Mouse (Mus musculus) midbrain, embryonic 15.5 days (tissue): ENCODE results near the gene Myrip. TPM values are rescaled to one million over a fixed set of nuclear protein-coding genes. Genes with fewer than 3 reads are reported as not detected.
A peak's percentile ranks its signal among the peaks of the same experiment; 100 is the strongest.
"Not testable (repeated sequence)": the region's sequence is repeated elsewhere in the genome, so short reads cannot be mapped to it uniquely, and the experiment has no call there.

ENCODE experiments used
- ATAC-seq: fragments of 200-750 bp; cut with Nextera tagmentation; replicated peaks from 2 replicates; pipeline ENCODE4 v1.8.0; 2017; ENCODE audit warnings: moderate TSS enrichment
- H3K27ac ChIP-seq: fragments of 300-500 bp; sonication (generic); 2 replicates; pipeline ENCODE4 v1.5.1; 2015; ENCODE audit warnings: mild to moderate bottlenecking, inconsistent platforms
- H3K27me3 ChIP-seq: fragments of 300-500 bp; sonication (generic); replicated peaks from 2 replicates; pipeline ENCODE4 v1.6.1; 2015; ENCODE audit warnings: inconsistent platforms
- H3K36me3 ChIP-seq: fragments of 300-500 bp; sonication (generic); replicated peaks from 2 replicates; pipeline ENCODE4 v1.6.1; 2015; ENCODE audit warnings: inconsistent platforms
- H3K4me1 ChIP-seq: fragments of 300-500 bp; sonication (generic); 2 replicates; pipeline ENCODE4 v1.6.1; 2015; ENCODE audit warnings: inconsistent platforms
- H3K4me2 ChIP-seq: fragments of 300-500 bp; sonication (generic); 2 replicates; pipeline ENCODE4 v1.6.1; 2015; ENCODE audit warnings: inconsistent platforms, mild to moderate bottlenecking, moderate library complexity
- H3K4me3 ChIP-seq: fragments of 300-500 bp; sonication (generic); 2 replicates; pipeline ENCODE4 v1.5.1; 2015; ENCODE audit warnings: mild to moderate bottlenecking, inconsistent platforms
- H3K9ac ChIP-seq: fragments of 300-500 bp; sonication (generic); 2 replicates; pipeline ENCODE4 v1.6.1; 2015; ENCODE audit warnings: mild to moderate bottlenecking, inconsistent platforms
- H3K9me3 ChIP-seq: fragments of 300-500 bp; sonication (generic); 2 replicates; pipeline ENCODE4 v1.6.1; 2016; ENCODE audit warnings: inconsistent platforms
- WGBS: fragments of 180-500 bp; shearing (Covaris S2); methylation state at CpG from one replicate; pipeline ENCODE4 v1.1.7; 2015; ENCODE audit warnings: mixed read lengths; 5-methylcytosine and 5-hydroxymethylcytosine counted together
- polyA plus RNA-seq: library from polyadenylated mRNA; unstranded; fragments of >200 nt; fragmentation: Nextera tagmentation; extraction: Ambion mirVana; gene quantifications from 2 replicates; pipeline ENCODE4 v1.2.1, GENCODE M21; 2015

Gene Myrip
- polyA plus RNA-seq: 5.2 and 6.5 TPM in 2 replicates

- not testable (repeated sequence) for H3K9ac ChIP-seq, H3K36me3 ChIP-seq, H3K4me3 ChIP-seq, H3K9me3 ChIP-seq, H3K27ac ChIP-seq, ATAC-seq, H3K4me2 ChIP-seq
- Histone ChIP-seq H3K27me3 (peaks cover 32% of the 10 kb centered on the region), H3K4me1 (peaks cover 22% of the 10 kb centered on the region)
- 94% methylated on average over 1 of the region's 1 CpGs for WGBS
Observed at GRCm38 (mm10) chr9:120301213-120301612, at the start of gene Myrip. Myrip (plus strand) TSS chr9:120301513.

- H3K4me1 ChIP-seq: peaks cover 8% of the 10 kb centered on the region
- no peak overlapping the region for H3K27ac ChIP-seq
- no peaks in the 10 kb centered on the region for H3K27me3 ChIP-seq
- no peak overlapping the region for H3K4me2 ChIP-seq
- H3K9ac ChIP-seq: no peak overlapping the region
- WGBS: 47% methylated on average over 8 of the region's 8 CpGs
- H3K9me3 ChIP-seq: no peaks in the 10 kb centered on the region
- no peak for ATAC-seq
- no peaks in the 10 kb centered on the region for H3K36me3 ChIP-seq
- H3K4me3 ChIP-seq: no peak overlapping the region
Observed at GRCm38 (mm10) chr9:120259805-120260204, 41.5 kb upstream of the Myrip start.

DNA sequence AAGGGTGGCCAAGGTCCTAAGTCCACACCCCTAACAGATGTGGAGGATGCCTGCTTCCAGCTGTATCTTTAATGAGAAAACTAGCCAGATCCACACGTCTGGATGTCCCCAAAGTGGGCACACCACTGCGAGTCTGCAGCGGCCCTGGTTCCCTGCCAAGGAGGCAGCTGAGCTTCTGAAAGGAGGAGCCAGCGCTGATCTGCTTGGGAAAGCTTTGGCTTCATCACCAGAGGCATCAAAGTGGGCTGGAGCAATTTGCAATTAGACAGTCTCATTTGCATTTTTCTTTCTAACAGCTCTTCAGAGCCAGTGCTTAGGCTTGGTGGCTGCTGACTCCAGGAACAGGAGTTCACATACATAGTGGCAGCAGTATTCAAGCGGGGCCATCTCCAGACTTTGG is 37.3 kb upstream of the Myrip start:
- Histone ChIP-seq H3K27me3 (no peaks in the 10 kb centered on the region), H3K9me3 (no peaks in the 10 kb centered on the region), H3K36me3 (no peaks in the 10 kb centered on the region), H3K4me3 (no peak overlapping the region), H3K4me1 (peaks cover 8% of the 10 kb centered on the region), H3K27ac (0 out of 2 replicates have a peak overlapping the region, but pooled peaks have one; percentile 45), H3K9ac (no peak overlapping the region), H3K4me2 (no peak overlapping the region)
- ATAC-seq: peak; percentile 65
- WGBS: 43% methylated on average over 5 of the region's 5 CpGs

DNA sequence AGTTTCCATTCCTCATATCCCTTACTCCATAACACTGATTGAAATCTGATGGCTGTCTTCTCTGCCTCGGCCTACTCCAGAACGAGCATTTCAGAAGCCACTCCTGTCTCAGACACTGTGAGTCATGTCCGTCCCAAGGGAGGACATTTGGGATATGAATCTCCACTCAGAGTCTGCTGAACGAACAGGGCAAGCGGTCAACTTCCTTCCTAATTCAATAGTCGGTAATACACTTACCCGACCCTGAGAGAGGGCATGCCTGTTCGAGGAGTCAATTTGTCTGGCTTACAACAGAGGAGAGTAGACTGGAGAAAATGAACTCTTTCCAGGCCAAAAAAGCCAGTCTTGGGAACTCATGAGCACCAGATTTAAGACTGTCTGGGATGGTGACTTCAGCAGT is 28.2 kb upstream of the Myrip start:
- 85% methylated on average over 8 of the region's 8 CpGs for WGBS
- no peaks in the 10 kb centered on the region for H3K36me3 ChIP-seq
- H3K9me3 ChIP-seq: no peaks in the 10 kb centered on the region
- H3K4me3 ChIP-seq: no peak overlapping the region
- no peak overlapping the region for H3K9ac ChIP-seq
- H3K27ac ChIP-seq: no peak overlapping the region
- no peaks in the 10 kb centered on the region for H3K4me1 ChIP-seq
- ATAC-seq: no peak
- H3K4me2 ChIP-seq: no peak overlapping the region
- no peaks in the 10 kb centered on the region for H3K27me3 ChIP-seq

DNA sequence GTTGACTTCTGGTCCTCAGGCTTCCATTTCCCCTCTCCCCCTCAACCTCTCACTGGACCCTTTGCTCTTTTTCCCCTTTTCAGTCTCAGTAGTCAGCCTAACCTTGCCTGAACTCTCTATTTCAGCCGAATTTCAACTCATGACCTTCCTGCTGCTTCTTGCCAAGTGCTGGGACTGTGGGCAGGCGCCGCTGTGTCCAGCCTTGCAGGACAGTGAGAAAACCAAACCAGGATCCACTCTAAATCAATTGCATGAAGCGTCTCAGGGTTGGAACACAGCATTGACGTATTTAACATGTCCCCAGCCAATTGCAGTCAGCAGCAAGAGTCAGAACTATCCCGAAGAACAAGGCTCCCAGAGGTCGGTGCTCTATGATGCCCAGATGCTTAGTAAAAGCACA is 26.1 kb upstream of the Myrip start:
- no peak overlapping the region for H3K27ac ChIP-seq
- 87% methylated on average over 7 of the region's 7 CpGs for WGBS
- H3K9ac ChIP-seq: no peak overlapping the region
- ATAC-seq: no peak
- no peaks in the 10 kb centered on the region for H3K9me3 ChIP-seq
- no peaks in the 10 kb centered on the region for H3K27me3 ChIP-seq
- H3K4me3 ChIP-seq: no peak overlapping the region
- no peaks in the 10 kb centered on the region for H3K4me1 ChIP-seq
- H3K4me2 ChIP-seq: no peak overlapping the region
- H3K36me3 ChIP-seq: no peaks in the 10 kb centered on the region

GRCm38 (mm10) chr9:120281147-120281546 is 20.2 kb upstream of the Myrip start:
- no peaks in the 10 kb centered on the region for H3K9me3 ChIP-seq
- H3K4me1 ChIP-seq: no peaks in the 10 kb centered on the region
- H3K27me3 ChIP-seq: no peaks in the 10 kb centered on the region
- H3K36me3 ChIP-seq: no peaks in the 10 kb centered on the region
- no peak overlapping the region for H3K27ac ChIP-seq
- H3K4me2 ChIP-seq: no peak overlapping the region
- no peak overlapping the region for H3K9ac ChIP-seq
- H3K4me3 ChIP-seq: no peak overlapping the region
- ATAC-seq: no peak
- WGBS: 90% methylated on average over 12 of the region's 12 CpGs

- H3K9ac ChIP-seq: no peak overlapping the region
- ATAC-seq: no peak
- H3K4me2 ChIP-seq: no peak overlapping the region
- no peaks in the 10 kb centered on the region for H3K4me1 ChIP-seq
- no peak overlapping the region for H3K4me3 ChIP-seq
- 84% methylated on average over 9 of the region's 9 CpGs for WGBS
- no peaks in the 10 kb centered on the region for H3K36me3 ChIP-seq
- H3K9me3 ChIP-seq: no peaks in the 10 kb centered on the region
- H3K27me3 ChIP-seq: 0 out of 2 replicates have a peak, but pooled peaks cover 3% of the 10 kb centered on the region
- H3K27ac ChIP-seq: no peak overlapping the region
Observed at GRCm38 (mm10) chr9:120282461-120283047, 18.8 kb upstream of the Myrip start.

DNA sequence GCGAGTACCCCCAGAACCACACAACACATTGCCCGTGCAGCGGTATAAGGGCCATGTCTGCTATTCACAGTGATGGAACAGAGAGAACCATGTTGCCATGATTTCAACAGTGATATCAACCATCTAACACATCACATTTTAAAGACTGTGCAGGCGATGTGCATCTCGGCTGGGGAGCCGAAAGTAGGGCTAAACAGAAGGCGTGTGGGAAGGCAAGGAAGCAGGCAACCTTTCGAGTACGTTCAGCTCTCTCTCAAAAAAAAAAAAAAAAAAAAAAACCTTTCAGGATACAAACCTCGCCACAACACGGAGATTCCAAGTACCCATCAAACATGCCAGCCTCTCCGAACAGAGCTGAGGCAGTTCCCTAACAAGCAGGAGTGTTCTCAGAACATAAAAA is 17.8 kb upstream of the Myrip start:
- 94% methylated on average over 12 of the region's 12 CpGs for WGBS
- no peak overlapping the region for H3K4me2 ChIP-seq
- 0 out of 2 replicates have a peak, but pooled peaks cover 3% of the 10 kb centered on the region for H3K27me3 ChIP-seq
- H3K9me3 ChIP-seq: no peaks in the 10 kb centered on the region
- H3K27ac ChIP-seq: no peak overlapping the region
- no peaks in the 10 kb centered on the region for H3K36me3 ChIP-seq
- no peak overlapping the region for H3K9ac ChIP-seq
- no peak for ATAC-seq
- no peaks in the 10 kb centered on the region for H3K4me1 ChIP-seq
- no peak overlapping the region for H3K4me3 ChIP-seq

DNA sequence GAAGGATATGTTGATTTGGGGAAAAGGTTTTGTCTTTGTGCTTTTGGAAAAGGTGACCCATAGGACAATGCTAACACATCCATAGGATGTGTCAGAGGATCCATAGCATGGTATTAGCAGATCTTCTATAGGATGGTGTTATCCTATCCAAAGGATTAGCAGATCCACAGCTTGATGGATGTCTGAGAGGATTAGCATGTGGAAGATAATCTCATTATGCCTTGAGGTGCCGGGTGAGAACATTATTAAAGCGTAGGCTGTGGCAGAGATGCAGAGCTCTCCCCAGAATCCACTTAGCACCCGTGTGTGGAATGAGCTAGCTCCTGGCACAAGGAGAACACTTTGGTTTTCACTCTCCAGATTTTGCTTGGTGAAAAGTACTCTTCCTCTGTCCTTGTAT is 13.3 kb upstream of the Myrip start:
- no peak overlapping the region for H3K4me2 ChIP-seq
- no peaks in the 10 kb centered on the region for H3K9me3 ChIP-seq
- no peaks in the 10 kb centered on the region for H3K4me1 ChIP-seq
- no peaks in the 10 kb centered on the region for H3K36me3 ChIP-seq
- H3K4me3 ChIP-seq: no peak overlapping the region
- WGBS: 10% methylated on average over 3 of the region's 3 CpGs
- no peak overlapping the region for H3K9ac ChIP-seq
- no peak overlapping the region for H3K27ac ChIP-seq
- 0 out of 2 replicates have a peak, but pooled peaks cover 3% of the 10 kb centered on the region for H3K27me3 ChIP-seq
- ATAC-seq: no peak

DNA sequence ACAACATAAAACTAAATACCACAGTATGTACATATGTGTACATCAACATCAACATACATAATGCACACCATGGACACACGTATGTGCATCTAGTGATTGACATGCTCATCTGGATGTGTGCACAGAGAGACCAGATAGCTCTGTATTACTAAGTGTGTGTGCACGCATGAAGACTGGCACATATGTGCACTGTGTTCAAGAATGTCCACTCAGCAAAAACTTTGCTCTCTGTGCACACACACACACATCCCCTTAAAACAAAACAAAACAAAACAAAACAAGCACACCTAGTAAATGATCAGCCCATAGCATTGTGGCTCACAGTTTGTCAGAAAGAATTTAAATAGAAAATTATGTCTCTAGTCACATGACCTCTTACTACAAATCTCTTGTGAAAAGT is 10.9 kb upstream of the Myrip start:
- H3K9me3 ChIP-seq: no peaks in the 10 kb centered on the region
- H3K27ac ChIP-seq: no peak overlapping the region
- H3K4me1 ChIP-seq: no peaks in the 10 kb centered on the region
- H3K4me3 ChIP-seq: no peak overlapping the region
- H3K27me3 ChIP-seq: 0 out of 2 replicates have a peak, but pooled peaks cover 3% of the 10 kb centered on the region
- H3K9ac ChIP-seq: no peak overlapping the region
- no peak for ATAC-seq
- 93% methylated on average over 2 of the region's 2 CpGs for WGBS
- no peaks in the 10 kb centered on the region for H3K36me3 ChIP-seq
- no peak overlapping the region for H3K4me2 ChIP-seq

GRCm38 (mm10) chr9:120292488-120292887 is 8.8 kb upstream of the Myrip start:
- ATAC-seq: no peak
- H3K27ac ChIP-seq: no peak overlapping the region
- 67% methylated on average over 5 of the region's 5 CpGs for WGBS
- H3K4me2 ChIP-seq: no peak overlapping the region
- no peaks in the 10 kb centered on the region for H3K36me3 ChIP-seq
- H3K4me3 ChIP-seq: no peak overlapping the region
- no peaks in the 10 kb centered on the region for H3K4me1 ChIP-seq
- no peak overlapping the region for H3K9ac ChIP-seq
- H3K27me3 ChIP-seq: no peaks in the 10 kb centered on the region
- H3K9me3 ChIP-seq: no peaks in the 10 kb centered on the region

GRCm38 (mm10) chr9:120295527-120295926 is 5.8 kb upstream of the Myrip start:
- no peaks in the 10 kb centered on the region for H3K4me1 ChIP-seq
- H3K9me3 ChIP-seq: no peaks in the 10 kb centered on the region
- no peak for ATAC-seq

GRCm38 (mm10) chr9:120296938-120297337 is 4.4 kb upstream of the Myrip start:
- 98% methylated on average over 1 of the region's 1 CpGs for WGBS

More at GRCm38 (mm10) chr9:120295527-120295926, 5.8 kb upstream of the Myrip start:
- H3K4me2 ChIP-seq: no peak overlapping the region
- no peak overlapping the region for H3K9ac ChIP-seq
- H3K27ac ChIP-seq: no peak overlapping the region
- WGBS: 79% methylated on average over 5 of the region's 5 CpGs
- no peaks in the 10 kb centered on the region for H3K36me3 ChIP-seq
- no peak overlapping the region for H3K4me3 ChIP-seq
- no peaks in the 10 kb centered on the region for H3K27me3 ChIP-seq

More at GRCm38 (mm10) chr9:120296938-120297337, 4.4 kb upstream of the Myrip start:
- Histone ChIP-seq H3K9ac (no peak overlapping the region), H3K27ac (no peak overlapping the region), H3K9me3 (no peaks in the 10 kb centered on the region), H3K4me1 (no peaks in the 10 kb centered on the region), H3K4me2 (no peak overlapping the region), H3K36me3 (no peaks in the 10 kb centered on the region), H3K27me3 (peaks cover 3% of the 10 kb centered on the region; the same call in 1 of the 2 replicates), H3K4me3 (no peak overlapping the region)
- no peak for ATAC-seq
